Mouse (Mus musculus) MEL (cell line): ENCODE measurements around the gene Uri1.

Source experiments
- BHLHE40 ChIP-seq: IDR thresholded peaks from 2 replicates; pipeline ENCODE4 v1.6.1; 2012; ENCODE audit warnings: low read depth, mild to moderate bottlenecking, inconsistent platforms, low read length, improper control_type of control experiment, borderline replicate concordance
- CTCF ChIP-seq, 3 experiments: IDR thresholded peaks in 2 of 3; conservative IDR thresholded peaks in 1 of 3; 2 replicates each; pipeline ENCODE4 v1.5.1; 2011 to 2012; ENCODE audit warnings: low read length in 3 of 3, low read depth in 2 of 3, mild to moderate bottlenecking in 2 of 3, improper control_type of control experiment in 1 of 3, inconsistent platforms in 1 of 3, mixed read lengths in 1 of 3, moderate library complexity in 1 of 3; ENCODE audit not compliant: control insufficient read depth in 1 of 3, insufficient read depth in 1 of 3, poor library complexity in 1 of 3, severe bottlenecking in 1 of 3
- ELF1 ChIP-seq: IDR thresholded peaks from 2 replicates; pipeline ENCODE4 v1.6.1; 2014; ENCODE audit warnings: low read depth, mild to moderate bottlenecking, inconsistent platforms, low read length, improper control_type of control experiment, moderate library complexity
- GATA1 ChIP-seq: IDR thresholded peaks from 2 replicates; pipeline ENCODE4 v1.6.1; 2011; ENCODE audit warnings: low read depth, low read length, improper control_type of control experiment
- MAZ ChIP-seq: IDR thresholded peaks from 2 replicates; pipeline ENCODE4 v1.6.1; 2012; ENCODE audit warnings: low read depth, mild to moderate bottlenecking, inconsistent platforms, low read length, improper control_type of control experiment
- MEF2A ChIP-seq: IDR thresholded peaks from 2 replicates; pipeline ENCODE4 v1.6.1; 2014; ENCODE audit warnings: low read depth, mild to moderate bottlenecking, inconsistent platforms, low read length, improper control_type of control experiment; ENCODE audit not compliant: poor library complexity, insufficient replicate concordance, severe bottlenecking; ENCODE audit errors: extremely low read depth
- NRF1 ChIP-seq: IDR thresholded peaks from 2 replicates; pipeline ENCODE4 v1.6.1; 2014; ENCODE audit warnings: low read depth, mild to moderate bottlenecking, inconsistent platforms, low read length, improper control_type of control experiment, moderate library complexity; ENCODE audit not compliant: poor library complexity, insufficient read depth, severe bottlenecking
- POLR2A ChIP-seq, 2 experiments: IDR thresholded peaks; 2 replicates each; pipeline ENCODE4 v1.6.1; 2011 to 2012; ENCODE audit warnings: low read length in 2 of 2, mild to moderate bottlenecking in 2 of 2, control low read depth in 1 of 2, improper control_type of control experiment in 1 of 2, low read depth in 1 of 2, moderate library complexity in 1 of 2; ENCODE audit not compliant: control insufficient read depth in 1 of 2, insufficient read depth in 1 of 2, poor library complexity in 1 of 2
- POLR2AphosphoS2 ChIP-seq: IDR thresholded peaks from 2 replicates; pipeline ENCODE4 v1.6.1; 2011; ENCODE audit warnings: low read length, improper control_type of control experiment
- TBP ChIP-seq: IDR thresholded peaks from 2 replicates; pipeline ENCODE4 v1.8.0; 2011; ENCODE audit warnings: low read depth, low read length, improper control_type of control experiment
- UBTF ChIP-seq: IDR thresholded peaks from 2 replicates; pipeline ENCODE4 v1.6.1; 2012; ENCODE audit warnings: low read depth, mild to moderate bottlenecking, inconsistent platforms, low read length, improper control_type of control experiment, moderate library complexity, borderline replicate concordance; ENCODE audit not compliant: insufficient read depth
- USF1 ChIP-seq: IDR thresholded peaks from 2 replicates; pipeline ENCODE4 v1.6.1; 2014; ENCODE audit warnings: low read depth, mild to moderate bottlenecking, inconsistent platforms, low read length, improper control_type of control experiment, moderate library complexity
- ZC3H11A ChIP-seq: IDR thresholded peaks from 2 replicates; pipeline ENCODE4 v1.6.1; 2012; ENCODE audit warnings: low read depth, mild to moderate bottlenecking, inconsistent platforms, low read length, improper control_type of control experiment

DNA sequence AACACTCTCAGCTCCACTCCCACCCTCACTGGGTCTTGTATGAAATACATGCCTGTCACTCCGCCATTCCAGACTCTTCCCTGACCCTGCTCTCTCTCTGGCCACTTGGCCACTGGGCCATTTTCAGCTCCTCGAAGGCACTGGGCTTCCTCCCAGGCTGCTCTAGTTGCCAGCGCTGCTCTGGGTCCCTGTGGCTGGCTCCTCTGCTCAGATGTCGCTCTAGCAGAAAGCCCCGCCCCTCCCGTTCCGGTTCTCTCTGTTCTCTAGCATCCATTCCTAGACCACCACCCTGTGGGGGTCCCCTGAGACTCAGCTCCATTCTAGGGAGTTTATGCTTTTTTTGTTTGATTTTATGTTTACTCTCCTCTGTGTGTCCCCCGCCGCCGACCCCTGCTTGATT, 104.4 kb downstream of the Uri1 start:
- TF ChIP-seq POLR2A (IDR thresholded peaks at IDR 0.05; ENCODE audit: control insufficient read depth in 1 of 2, insufficient read depth in 1 of 2, low read depth in 1 of 2, low read length in 2 of 2, poor library complexity in 1 of 2) (no peak), ELF1 (no peak), ZC3H11A (no peak), POLR2AphosphoS2 (no peak), CTCF (IDR thresholded peaks at IDR 0.05 in 2 of 3, conservative IDR thresholded peaks at IDR 0.05 in 1 of 3; ENCODE audit: control insufficient read depth in 1 of 3, insufficient read depth in 1 of 3, low read depth in 2 of 3, low read length in 3 of 3, poor library complexity in 1 of 3, severe bottlenecking in 1 of 3) (no peak), MEF2A (no peak), TBP (no peak), NRF1 (no peak), UBTF (no peak), MAZ (no peak), USF1 (no peak), BHLHE40 (no peak), GATA1 (no peak)
